Mouse (Mus musculus): ENCODE data around the gene Lsamp. TPM values are rescaled to one million over a fixed set of nuclear protein-coding genes. Genes with fewer than 3 reads are reported as not detected.

The Lsamp gene
- polyA plus RNA-seq, 1 experiment from 2014 or later = 106 TPM

DNA sequence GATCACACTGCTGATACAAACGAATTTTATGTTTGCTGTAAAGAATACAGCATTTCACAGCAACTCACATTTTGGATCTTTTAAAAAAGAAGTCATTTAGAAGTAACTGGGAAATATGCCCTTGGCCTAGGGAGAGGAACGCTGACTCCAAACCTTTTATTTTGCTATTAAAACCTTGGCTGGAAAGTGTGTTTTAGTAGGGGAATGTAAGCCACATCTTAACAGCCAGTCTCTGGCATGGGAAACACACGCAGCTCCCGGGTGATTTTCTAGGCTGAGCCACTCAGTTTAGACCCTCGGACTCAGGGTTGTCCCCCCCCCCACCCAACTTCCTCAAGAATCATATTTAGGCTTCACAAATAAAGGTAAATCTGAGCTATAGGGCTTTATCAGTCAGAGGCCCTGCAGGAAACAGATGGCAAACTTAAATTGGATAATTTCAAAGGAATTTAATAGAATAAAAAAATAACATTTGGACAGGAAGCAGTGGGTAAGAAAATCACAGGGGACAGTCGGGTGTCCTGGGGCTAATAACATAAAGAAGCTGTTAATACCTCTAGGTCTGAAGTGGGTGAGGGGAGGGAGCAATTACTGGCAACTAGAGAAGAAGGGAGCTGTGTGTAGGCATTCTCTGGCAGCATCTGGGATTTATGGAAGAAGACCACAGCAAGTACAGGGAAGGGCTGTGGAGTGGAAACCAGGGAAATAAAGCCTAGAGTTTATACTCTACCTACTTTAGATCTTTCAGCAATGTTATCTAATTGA lies 1933.1 kb downstream of the Lsamp start:
- Histone ChIP-seq H3K27ac (ENCODE audit: low read length) (no peak overlapping the region), H3K9me3 (replicated peaks; ENCODE audit: control insufficient read depth, low read length, poor library complexity, severe bottlenecking) (0 out of 2 replicates have a peak, but pooled peaks cover 2% of the 10 kb centered on the region), H3K27me3 (ENCODE audit: control insufficient read depth, insufficient read depth, low read depth, low read length) (no peaks in the 10 kb centered on the region), H3K4me2 (ENCODE audit: low read length) (no peak overlapping the region), H3K4me1 (ENCODE audit: control insufficient read depth, insufficient read depth, low read length) (peaks cover 10% of the 10 kb centered on the region), H3K4me3 (ENCODE audit: low read depth, low read length) (no peak overlapping the region), H3K36me3 (ENCODE audit: control insufficient read depth, insufficient read depth, low read length) (no peaks in the 10 kb centered on the region), H3K9ac (ENCODE audit: low read depth, low read length) (no peak overlapping the region)
- ATAC-seq = 0 out of 2 replicates have a peak, but pooled peaks have one; percentile 21
- WGBS = 57% methylated on average over 6 of the region's 6 CpGs

DNA sequence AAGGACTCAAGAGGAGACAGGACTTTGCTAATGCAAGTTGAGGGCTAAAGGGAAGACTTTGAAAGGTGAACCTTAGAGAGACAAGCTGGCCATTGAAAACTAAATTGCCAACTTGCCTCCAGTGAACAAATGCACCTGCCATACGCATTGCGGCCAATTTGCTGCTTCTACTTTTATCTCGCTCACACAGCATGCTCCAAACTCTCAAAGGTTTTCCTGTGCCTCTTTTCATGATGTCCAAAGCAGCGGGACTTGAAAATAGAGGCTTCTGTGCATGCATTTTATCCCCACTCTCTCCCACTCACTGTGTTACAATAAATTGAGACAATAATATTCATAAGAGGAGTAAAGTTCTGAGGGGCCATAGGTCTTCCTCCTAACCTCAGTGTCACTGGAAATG lies 1945.4 kb downstream of the Lsamp start:
- H3K36me3 ChIP-seq (ENCODE audit: control insufficient read depth, insufficient read depth, low read length) = no peaks in the 10 kb centered on the region
- no peaks in the 10 kb centered on the region for H3K4me1 ChIP-seq (ENCODE audit: control insufficient read depth, insufficient read depth, low read length)
- H3K4me2 ChIP-seq (ENCODE audit: low read length) = no peak overlapping the region
- no peaks in the 10 kb centered on the region for H3K27me3 ChIP-seq (ENCODE audit: control insufficient read depth, insufficient read depth, low read depth, low read length)
- H3K9ac ChIP-seq (ENCODE audit: low read depth, low read length) = no peak overlapping the region
- no peak overlapping the region for H3K4me3 ChIP-seq (ENCODE audit: low read depth, low read length)
- WGBS = 81% methylated on average over 4 of the region's 4 CpGs
- ATAC-seq = no peak
- no peak overlapping the region for H3K27ac ChIP-seq (ENCODE audit: low read length)
- no peaks in the 10 kb centered on the region for H3K9me3 ChIP-seq (replicated peaks; ENCODE audit: control insufficient read depth, low read length, poor library complexity, severe bottlenecking)

DNA sequence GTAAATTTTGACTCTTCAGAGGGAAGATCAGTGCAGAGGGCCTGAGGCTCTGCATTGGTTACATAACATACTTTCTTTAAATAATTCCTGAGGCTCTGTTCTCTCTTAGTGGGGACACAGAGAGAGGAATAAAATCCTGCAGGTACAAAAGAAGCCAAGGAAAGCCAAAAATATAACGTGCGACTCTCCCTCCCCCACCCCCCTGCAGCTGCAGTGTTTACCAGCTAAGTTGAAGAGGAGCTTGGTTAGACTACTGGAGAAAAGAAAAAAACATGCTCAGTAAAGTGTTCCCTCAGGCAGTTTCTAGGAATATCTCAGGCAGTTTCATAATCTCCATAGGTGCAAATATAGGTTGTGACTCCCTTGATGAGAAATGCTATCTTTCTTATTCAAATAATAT lies 1951.5 kb downstream of the Lsamp start:
- ATAC-seq = no peak
- H3K4me1 ChIP-seq (ENCODE audit: control insufficient read depth, insufficient read depth, low read length) = no peaks in the 10 kb centered on the region
- no peak overlapping the region for H3K9ac ChIP-seq (ENCODE audit: low read depth, low read length)

DNA sequence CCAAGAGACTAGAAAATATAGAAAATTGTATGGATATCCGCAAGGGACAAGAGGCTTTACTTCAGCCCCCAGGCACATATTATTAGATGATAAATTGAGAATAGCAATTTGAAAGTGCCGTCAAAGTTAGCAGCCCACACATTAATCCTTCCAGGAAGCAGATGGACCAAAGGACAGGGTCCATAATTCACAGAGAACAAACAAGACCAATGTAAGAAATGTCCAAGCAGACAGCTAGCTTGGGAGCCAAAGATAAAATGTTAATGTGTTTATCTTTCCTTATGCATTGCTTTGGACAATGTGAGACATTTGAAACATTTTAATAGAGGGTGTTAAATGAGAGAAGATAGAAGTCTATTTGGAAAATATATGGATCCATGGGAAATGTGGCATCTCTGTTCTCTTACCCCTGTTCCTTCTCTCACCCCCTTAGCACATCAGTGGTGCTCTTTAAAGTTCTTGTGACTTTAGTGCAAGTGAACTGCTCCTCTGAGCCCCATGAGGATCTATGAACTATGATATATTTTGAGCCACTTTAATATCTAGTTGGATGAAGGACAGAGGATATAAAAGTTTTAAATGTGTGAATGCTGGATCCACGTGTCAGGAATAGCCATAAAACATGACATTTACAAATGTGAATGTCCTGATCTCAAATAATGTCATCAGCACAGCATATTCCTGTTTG lies 1952.9 kb downstream of the Lsamp start:
- Histone ChIP-seq H3K36me3 (ENCODE audit: control insufficient read depth, insufficient read depth, low read length) (no peaks in the 10 kb centered on the region), H3K4me3 (ENCODE audit: low read depth, low read length) (no peak overlapping the region), H3K4me2 (ENCODE audit: low read length) (no peak overlapping the region), H3K4me1 (ENCODE audit: control insufficient read depth, insufficient read depth, low read length) (no peaks in the 10 kb centered on the region), H3K9me3 (replicated peaks; ENCODE audit: control insufficient read depth, low read length, poor library complexity, severe bottlenecking) (no peaks in the 10 kb centered on the region), H3K27me3 (ENCODE audit: control insufficient read depth, insufficient read depth, low read depth, low read length) (no peaks in the 10 kb centered on the region), H3K9ac (ENCODE audit: low read depth, low read length) (no peak overlapping the region), H3K27ac (ENCODE audit: low read length) (no peak overlapping the region)
- WGBS = 88% methylated on average over 3 of the region's 3 CpGs
- ATAC-seq = no peak

More for the DNA sequence above, 1951.5 kb downstream of the Lsamp start:
- Histone ChIP-seq H3K27ac (ENCODE audit: low read length) (no peak overlapping the region), H3K9me3 (replicated peaks; ENCODE audit: control insufficient read depth, low read length, poor library complexity, severe bottlenecking) (no peaks in the 10 kb centered on the region), H3K4me2 (ENCODE audit: low read length) (no peak overlapping the region), H3K36me3 (ENCODE audit: control insufficient read depth, insufficient read depth, low read length) (no peaks in the 10 kb centered on the region), H3K4me3 (ENCODE audit: low read depth, low read length) (no peak overlapping the region), H3K27me3 (ENCODE audit: control insufficient read depth, insufficient read depth, low read depth, low read length) (no peaks in the 10 kb centered on the region)
- WGBS = 67% methylated on average over 2 of the region's 2 CpGs

DNA sequence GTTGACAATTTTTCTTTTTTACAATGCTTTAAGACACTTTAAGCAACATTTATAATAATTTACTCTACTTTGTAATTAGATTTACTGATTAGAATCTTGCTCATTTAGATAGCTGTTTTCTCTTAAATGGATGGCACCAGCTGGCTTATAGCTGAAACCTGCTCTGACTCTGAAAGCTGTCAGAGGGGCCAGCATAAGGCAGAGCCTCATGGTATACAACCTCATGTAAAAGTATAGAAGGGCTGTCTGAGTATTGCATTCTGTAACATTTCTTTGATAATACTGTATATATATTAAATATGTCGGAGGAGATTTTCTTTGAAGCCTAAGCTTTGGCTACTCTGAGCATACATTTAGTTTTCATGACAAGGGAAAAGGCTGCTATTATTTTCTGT lies 1953.4 kb downstream of the Lsamp start:
- 81% methylated on average over 1 of the region's 1 CpGs for WGBS
- Histone ChIP-seq H3K9me3 (replicated peaks; ENCODE audit: control insufficient read depth, low read length, poor library complexity, severe bottlenecking) (no peaks in the 10 kb centered on the region), H3K4me3 (ENCODE audit: low read depth, low read length) (no peak overlapping the region), H3K4me1 (ENCODE audit: control insufficient read depth, insufficient read depth, low read length) (no peaks in the 10 kb centered on the region), H3K27ac (ENCODE audit: low read length) (no peak overlapping the region), H3K27me3 (ENCODE audit: control insufficient read depth, insufficient read depth, low read depth, low read length) (no peaks in the 10 kb centered on the region), H3K4me2 (ENCODE audit: low read length) (no peak overlapping the region), H3K9ac (ENCODE audit: low read depth, low read length) (no peak overlapping the region), H3K36me3 (ENCODE audit: control insufficient read depth, insufficient read depth, low read length) (no peaks in the 10 kb centered on the region)
- ATAC-seq = no peak

DNA sequence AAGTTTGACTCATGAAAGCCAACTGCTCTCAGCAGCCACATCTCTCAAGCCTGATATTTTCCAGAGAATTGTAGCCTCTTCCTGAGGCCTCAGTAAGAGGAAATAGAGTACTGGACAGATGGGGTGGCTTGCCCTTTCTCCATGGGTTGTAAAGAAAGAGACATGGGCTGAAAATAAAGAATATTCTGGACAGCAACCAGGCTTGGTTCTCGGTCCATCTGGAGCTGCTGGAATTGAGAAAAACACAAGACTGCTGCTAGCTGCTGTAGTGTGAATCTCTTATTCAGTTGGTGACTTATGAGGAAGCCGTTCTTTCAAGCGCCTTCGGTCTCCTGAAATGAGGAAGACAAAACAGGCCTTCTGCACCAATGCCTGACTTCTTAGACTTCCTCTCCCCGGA lies 1954.1 kb downstream of the Lsamp start:
- H3K27ac ChIP-seq (ENCODE audit: low read length) = no peak overlapping the region

DNA sequence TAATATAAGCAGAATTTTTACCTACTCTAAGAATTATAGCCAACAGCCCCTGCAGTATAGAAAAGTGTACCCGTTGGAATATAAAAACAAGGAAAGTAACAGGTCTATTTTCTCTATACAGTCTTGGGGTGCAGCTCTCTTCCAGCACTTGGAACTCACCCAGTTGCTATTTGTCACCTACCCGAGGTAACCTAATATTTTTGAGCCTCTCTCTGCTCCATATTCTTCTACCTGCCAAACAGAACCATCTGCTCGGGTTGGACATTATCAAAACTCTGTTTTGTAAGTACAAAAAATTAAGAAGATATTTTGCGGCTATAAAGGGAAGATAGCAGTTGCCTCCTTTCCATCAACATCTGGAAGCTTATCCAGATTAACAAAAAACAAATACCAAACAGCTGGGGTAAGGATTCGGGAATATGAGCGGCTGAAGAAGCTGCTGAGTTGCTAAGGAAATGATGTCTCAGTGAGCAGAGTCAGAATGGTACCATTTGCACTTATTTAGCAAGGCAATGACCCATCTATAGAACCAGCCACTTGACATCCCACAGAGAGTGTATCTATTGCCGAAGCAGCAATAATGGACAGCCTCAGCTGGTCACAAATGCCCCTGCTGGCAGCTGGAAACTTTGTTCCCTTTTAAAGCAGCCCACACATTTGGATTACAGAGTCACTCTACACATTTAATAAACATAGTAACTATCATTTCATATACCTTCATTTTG lies 1957.6 kb downstream of the Lsamp start:
- 75% methylated on average over 7 of the region's 7 CpGs for WGBS
- Histone ChIP-seq H3K36me3 (ENCODE audit: control insufficient read depth, insufficient read depth, low read length) (no peaks in the 10 kb centered on the region), H3K9ac (ENCODE audit: low read depth, low read length) (no peak overlapping the region), H3K4me3 (ENCODE audit: low read depth, low read length) (no peak overlapping the region), H3K9me3 (replicated peaks; ENCODE audit: control insufficient read depth, low read length, poor library complexity, severe bottlenecking) (no peaks in the 10 kb centered on the region), H3K27ac (ENCODE audit: low read length) (no peak overlapping the region), H3K4me1 (ENCODE audit: control insufficient read depth, insufficient read depth, low read length) (no peaks in the 10 kb centered on the region), H3K4me2 (ENCODE audit: low read length) (no peak overlapping the region), H3K27me3 (ENCODE audit: control insufficient read depth, insufficient read depth, low read depth, low read length) (no peaks in the 10 kb centered on the region)
- ATAC-seq = no peak

More for the DNA sequence above, 1954.1 kb downstream of the Lsamp start:
- Histone ChIP-seq H3K4me2 (ENCODE audit: low read length) (no peak overlapping the region), H3K4me1 (ENCODE audit: control insufficient read depth, insufficient read depth, low read length) (no peaks in the 10 kb centered on the region), H3K27me3 (ENCODE audit: control insufficient read depth, insufficient read depth, low read depth, low read length) (no peaks in the 10 kb centered on the region), H3K36me3 (ENCODE audit: control insufficient read depth, insufficient read depth, low read length) (no peaks in the 10 kb centered on the region), H3K4me3 (ENCODE audit: low read depth, low read length) (no peak overlapping the region), H3K9me3 (replicated peaks; ENCODE audit: control insufficient read depth, low read length, poor library complexity, severe bottlenecking) (no peaks in the 10 kb centered on the region), H3K9ac (ENCODE audit: low read depth, low read length) (no peak overlapping the region)
- ATAC-seq = no peak
- 93% methylated on average over 5 of the region's 5 CpGs for WGBS

DNA sequence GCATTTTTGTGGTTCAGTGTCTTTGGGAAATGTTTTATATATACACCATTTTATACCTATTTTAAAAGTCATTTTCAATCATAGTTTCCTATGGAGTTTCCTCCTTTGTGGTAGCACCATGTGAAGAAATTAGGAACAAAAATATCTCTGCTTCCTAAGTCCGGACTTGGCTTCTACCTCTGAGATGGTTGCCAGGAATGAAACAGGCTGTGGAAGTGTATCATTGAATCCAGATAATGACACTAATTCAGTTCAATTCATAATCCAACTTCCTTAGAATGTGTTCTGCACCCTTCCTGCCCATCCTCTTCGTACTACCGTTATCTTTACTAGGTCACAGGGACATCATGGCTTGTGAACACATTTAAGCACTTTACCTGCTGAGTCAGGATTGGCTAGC lies 1973.7 kb downstream of the Lsamp start:
- H3K4me2 ChIP-seq (ENCODE audit: low read length) = no peak overlapping the region
- no peak overlapping the region for H3K4me3 ChIP-seq (ENCODE audit: low read depth, low read length)
- H3K36me3 ChIP-seq (ENCODE audit: control insufficient read depth, insufficient read depth, low read length) = no peaks in the 10 kb centered on the region
- H3K27ac ChIP-seq (ENCODE audit: low read length) = no peak overlapping the region
- no peaks in the 10 kb centered on the region for H3K27me3 ChIP-seq (ENCODE audit: control insufficient read depth, insufficient read depth, low read depth, low read length)
- 95% methylated on average over 3 of the region's 3 CpGs for WGBS
- no peak for ATAC-seq
- H3K9ac ChIP-seq (ENCODE audit: low read depth, low read length) = no peak overlapping the region
- H3K4me1 ChIP-seq (ENCODE audit: control insufficient read depth, insufficient read depth, low read length) = no peaks in the 10 kb centered on the region
- H3K9me3 ChIP-seq (replicated peaks; ENCODE audit: control insufficient read depth, low read length, poor library complexity, severe bottlenecking) = no peaks in the 10 kb centered on the region

DNA sequence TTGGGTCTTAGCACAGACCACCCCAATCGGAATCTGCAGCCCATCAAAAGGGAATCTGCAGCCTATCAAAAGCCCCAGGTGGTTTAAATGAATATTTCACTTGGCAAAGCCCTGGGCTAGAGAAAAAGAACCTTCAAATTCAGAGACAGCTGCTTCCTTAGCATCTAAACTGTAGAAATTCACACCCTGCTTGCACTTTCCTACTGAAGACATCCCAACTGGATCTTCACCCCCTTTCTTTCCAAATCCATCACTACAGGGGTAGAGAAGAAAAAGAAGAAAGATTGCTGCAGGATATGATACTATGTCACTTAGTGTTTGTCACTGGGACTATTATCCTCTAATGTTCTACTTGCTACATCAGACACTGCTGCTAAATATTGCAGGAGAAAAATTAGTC lies 1981.5 kb downstream of the Lsamp start:
- no peak overlapping the region for H3K4me2 ChIP-seq (ENCODE audit: low read length)

More for the DNA sequence above, 1981.5 kb downstream of the Lsamp start:
- no peaks in the 10 kb centered on the region for H3K36me3 ChIP-seq (ENCODE audit: control insufficient read depth, insufficient read depth, low read length)
- no peak overlapping the region for H3K9ac ChIP-seq (ENCODE audit: low read depth, low read length)
- no peak overlapping the region for H3K4me3 ChIP-seq (ENCODE audit: low read depth, low read length)
- WGBS = 68% methylated on average over 1 of the region's 1 CpGs
- H3K9me3 ChIP-seq (replicated peaks; ENCODE audit: control insufficient read depth, low read length, poor library complexity, severe bottlenecking) = no peaks in the 10 kb centered on the region
- H3K27ac ChIP-seq (ENCODE audit: low read length) = no peak overlapping the region
- no peak for ATAC-seq
- H3K4me1 ChIP-seq (ENCODE audit: control insufficient read depth, insufficient read depth, low read length) = no peaks in the 10 kb centered on the region
- H3K27me3 ChIP-seq (ENCODE audit: control insufficient read depth, insufficient read depth, low read depth, low read length) = no peaks in the 10 kb centered on the region

Data from midbrain, embryonic 16.5 days (tissue).